Mouse (Mus musculus) kidney, embryonic 14.5 days (tissue): ENCODE results near the gene Col6a4. TPM values are rescaled to one million over a fixed set of nuclear protein-coding genes. Genes with fewer than 3 reads are reported as not detected.

Experiments
- ATAC-seq: fragments of 200-750 bp; cut with Nextera tagmentation; 2 replicates; pipeline ENCODE4 v1.8.0; 2017; ENCODE audit warnings: moderate number of reproducible peaks, mild to moderate bottlenecking, moderate TSS enrichment, moderate library complexity; ENCODE audit not compliant: low FRiP score, low TSS enrichment
- H3K27ac ChIP-seq: fragments of 300-500 bp; sonication (generic); 2 replicates; pipeline ENCODE4 v1.5.1; 2014; ENCODE audit warnings: low read depth, mild to moderate bottlenecking, low read length, moderate library complexity, mixed read lengths
- H3K27me3 ChIP-seq: fragments of 300-500 bp; sonication (generic); 2 replicates; pipeline ENCODE4 v1.6.1; 2014; ENCODE audit warnings: mild to moderate bottlenecking, low read length; ENCODE audit not compliant: control insufficient read depth, insufficient read depth
- H3K36me3 ChIP-seq: fragments of 300-500 bp; sonication (generic); 2 replicates; pipeline ENCODE4 v1.6.1; 2014; ENCODE audit warnings: low read length, mixed read lengths; ENCODE audit not compliant: control insufficient read depth, insufficient read depth
- H3K4me1 ChIP-seq: fragments of 300-500 bp; sonication (generic); 2 replicates; pipeline ENCODE4 v1.6.1; 2014; ENCODE audit warnings: low read length, mixed read lengths; ENCODE audit not compliant: control insufficient read depth, insufficient read depth
- H3K4me2 ChIP-seq: fragments of 300-500 bp; sonication (generic); replicated peaks from 2 replicates; pipeline ENCODE4 v1.6.1; 2014; ENCODE audit warnings: low read depth, mild to moderate bottlenecking, low read length
- H3K4me3 ChIP-seq: fragments of 300-500 bp; sonication (generic); 2 replicates; pipeline ENCODE4 v1.5.1; 2014; ENCODE audit warnings: mild to moderate bottlenecking, low read length
- H3K9ac ChIP-seq: fragments of 300-500 bp; sonication (generic); 2 replicates; pipeline ENCODE4 v1.6.1; 2014; ENCODE audit warnings: low read depth, mild to moderate bottlenecking, low read length, moderate library complexity
- H3K9me3 ChIP-seq: fragments of 300-500 bp; sonication (generic); 2 replicates; pipeline ENCODE4 v1.6.1; 2016; ENCODE audit warnings: low read length; ENCODE audit not compliant: control insufficient read depth
- WGBS: fragments of 180-500 bp; shearing (Covaris S2); extraction: QIAGEN DNeasy Blood & Tissue Kit; methylation state at CpG from one replicate; pipeline ENCODE4 v1.1.7; 2014; 5-methylcytosine and 5-hydroxymethylcytosine counted together
- polyA plus RNA-seq: library from polyadenylated mRNA; unstranded; fragments of >200 nt; fragmentation: Nextera tagmentation; extraction: Ambion mirVana; gene quantifications from 2 replicates; pipeline ENCODE4 v1.2.1, GENCODE M21; 2014

The Col6a4 gene
- polyA plus RNA-seq, 1 experiment from 2014 or later = 0.76 TPM

DNA sequence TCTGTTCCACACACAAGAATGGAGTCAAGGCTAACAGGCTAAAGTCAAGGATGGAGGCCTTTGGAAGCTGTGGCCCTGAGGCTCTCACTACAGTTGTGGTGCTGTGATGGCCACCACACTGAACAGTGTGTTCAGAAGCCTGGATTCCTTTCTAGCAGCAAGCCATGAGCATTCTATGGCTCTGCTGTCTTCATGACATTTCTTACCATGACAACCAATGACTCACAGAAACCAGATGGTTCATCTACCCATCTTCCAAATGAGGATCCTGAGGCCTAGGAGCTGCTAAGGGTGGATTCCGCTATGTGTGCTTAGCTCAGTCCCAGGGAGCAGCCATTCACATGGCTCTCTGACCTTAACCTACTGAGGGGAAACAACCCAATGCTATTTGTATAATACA lies 57.3 kb downstream of the Col6a4 start:
- Histone ChIP-seq H3K27ac (no peak overlapping the region), H3K36me3 (no peaks in the 10 kb centered on the region), H3K4me2 (no peak overlapping the region), H3K4me1 (no peaks in the 10 kb centered on the region), H3K4me3 (no peak overlapping the region), H3K27me3 (no peaks in the 10 kb centered on the region), H3K9ac (no peak overlapping the region), H3K9me3 (no peaks in the 10 kb centered on the region)
- ATAC-seq = no peak
- 89% methylated on average over 1 of the region's 1 CpGs for WGBS

GRCm38 (mm10) chr9:106038865-106039264 lies 57.7 kb downstream of the Col6a4 start:
- Histone ChIP-seq H3K9me3 (no peaks in the 10 kb centered on the region), H3K4me1 (no peaks in the 10 kb centered on the region), H3K9ac (no peak overlapping the region), H3K36me3 (no peaks in the 10 kb centered on the region), H3K4me3 (no peak overlapping the region), H3K4me2 (no peak overlapping the region), H3K27me3 (no peaks in the 10 kb centered on the region), H3K27ac (no peak overlapping the region)
- no peak for ATAC-seq
- WGBS = 2% methylated on average over 4 of the region's 4 CpGs

DNA sequence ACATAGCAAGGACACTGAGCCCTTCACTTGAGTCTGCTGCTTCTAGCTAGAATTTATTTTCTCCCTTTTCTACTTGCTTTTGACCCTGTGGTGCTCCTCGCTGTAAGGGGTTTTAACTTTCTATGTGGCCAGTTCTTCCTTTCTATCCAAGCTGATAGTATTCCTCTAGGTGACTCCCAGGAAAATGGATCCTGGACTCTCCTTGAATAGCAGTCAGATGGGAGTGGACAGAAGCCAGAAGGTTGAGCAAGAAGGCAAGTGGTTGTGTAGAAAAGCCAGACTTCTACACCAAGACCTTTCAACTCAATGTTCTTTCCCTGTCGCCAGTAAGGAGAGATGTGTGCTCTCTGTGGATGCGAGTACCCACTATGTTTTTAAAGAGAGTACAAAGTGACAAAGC lies 80.9 kb downstream of the Col6a4 start:
- no peaks in the 10 kb centered on the region for H3K4me1 ChIP-seq
- WGBS = 87% methylated on average over 3 of the region's 3 CpGs
- no peak for ATAC-seq
- H3K9ac ChIP-seq = no peak overlapping the region
- H3K27ac ChIP-seq = no peak overlapping the region
- no peak overlapping the region for H3K4me2 ChIP-seq
- H3K36me3 ChIP-seq = no peaks in the 10 kb centered on the region
- no peak overlapping the region for H3K4me3 ChIP-seq
- no peaks in the 10 kb centered on the region for H3K9me3 ChIP-seq
- no peaks in the 10 kb centered on the region for H3K27me3 ChIP-seq

- WGBS = 90% methylated on average over 11 of the region's 11 CpGs
- H3K27ac ChIP-seq = no peak overlapping the region
Observed at GRCm38 (mm10) chr9:106013139-106013538, 83.4 kb downstream of the Col6a4 start.

DNA sequence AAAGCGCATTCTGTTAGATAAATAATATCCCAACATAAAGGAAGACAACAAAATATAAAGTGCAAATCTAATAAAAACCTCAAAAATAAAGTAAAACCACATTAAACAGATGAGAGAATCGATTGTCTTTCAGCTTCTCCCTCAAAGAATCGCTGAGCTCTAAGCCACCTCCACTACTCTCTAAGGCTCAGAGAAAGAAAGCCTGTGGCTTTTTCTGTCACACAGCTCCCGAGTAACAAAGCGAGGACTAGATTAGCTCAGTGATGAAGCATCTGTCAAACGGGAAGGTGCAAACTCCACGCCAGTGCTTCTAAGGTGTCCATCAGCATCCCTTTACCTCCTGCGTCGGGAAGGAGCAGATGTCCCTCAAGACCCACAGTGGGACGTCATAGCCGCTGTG lies 98.6 kb downstream of the Col6a4 start:
- Histone ChIP-seq H3K27ac (no peak overlapping the region), H3K36me3 (no peaks in the 10 kb centered on the region), H3K4me3 (no peak overlapping the region), H3K4me1 (no peaks in the 10 kb centered on the region), H3K4me2 (no peak overlapping the region), H3K27me3 (no peaks in the 10 kb centered on the region), H3K9me3 (peaks cover 2% of the 10 kb centered on the region; the same call in 1 of the 2 replicates), H3K9ac (no peak overlapping the region)
- WGBS = 52% methylated on average over 11 of the region's 11 CpGs
- ATAC-seq = no peak

More at GRCm38 (mm10) chr9:106013139-106013538, 83.4 kb downstream of the Col6a4 start:
- H3K27me3 ChIP-seq = no peaks in the 10 kb centered on the region
- H3K9me3 ChIP-seq = no peaks in the 10 kb centered on the region
- H3K4me2 ChIP-seq = no peak overlapping the region
- H3K9ac ChIP-seq = no peak overlapping the region
- no peaks in the 10 kb centered on the region for H3K36me3 ChIP-seq
- ATAC-seq = no peak
- H3K4me1 ChIP-seq = no peaks in the 10 kb centered on the region
- no peak overlapping the region for H3K4me3 ChIP-seq

DNA sequence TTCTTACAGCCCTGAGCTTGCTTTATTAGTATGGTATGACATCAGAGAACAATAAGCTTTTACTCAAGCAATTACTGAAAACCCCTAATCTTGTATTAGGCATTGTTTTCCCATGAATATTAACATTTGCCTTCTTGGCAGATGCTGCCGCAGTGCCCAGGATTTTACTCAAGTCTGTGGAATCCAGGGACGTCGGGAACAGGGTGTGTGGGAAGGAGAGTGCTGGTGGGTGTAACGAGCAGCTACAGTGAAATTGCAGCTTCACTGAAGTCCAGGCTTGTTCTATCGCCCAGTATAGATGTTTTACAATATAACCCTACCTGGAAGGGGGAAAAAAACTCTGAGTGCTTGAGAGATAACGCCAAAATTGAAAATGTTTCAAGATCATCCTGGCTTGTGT lies 104.2 kb downstream of the Col6a4 start:
- Histone ChIP-seq H3K36me3 (no peaks in the 10 kb centered on the region), H3K27me3 (no peaks in the 10 kb centered on the region), H3K4me3 (no peak overlapping the region), H3K4me1 (no peaks in the 10 kb centered on the region), H3K9ac (no peak overlapping the region), H3K4me2 (no peak overlapping the region), H3K9me3 (peaks cover 2% of the 10 kb centered on the region; the same call in 1 of the 2 replicates), H3K27ac (no peak overlapping the region)
- ATAC-seq = no peak
- 79% methylated on average over 6 of the region's 6 CpGs for WGBS

GRCm38 (mm10) chr9:105990099-105990498 lies 106.5 kb downstream of the Col6a4 start:
- H3K27ac ChIP-seq = no peak overlapping the region
- H3K4me2 ChIP-seq = no peak overlapping the region
- H3K4me1 ChIP-seq = no peaks in the 10 kb centered on the region
- no peaks in the 10 kb centered on the region for H3K36me3 ChIP-seq
- WGBS = 33% methylated on average over 6 of the region's 6 CpGs
- H3K9ac ChIP-seq = no peak overlapping the region
- H3K4me3 ChIP-seq = no peak overlapping the region
- ATAC-seq = peak; percentile 40; the same call in 1 of the 2 replicates
- H3K9me3 ChIP-seq = peaks cover under 1% of the 10 kb centered on the region; the same call in 1 of the 2 replicates
- H3K27me3 ChIP-seq = no peaks in the 10 kb centered on the region

DNA sequence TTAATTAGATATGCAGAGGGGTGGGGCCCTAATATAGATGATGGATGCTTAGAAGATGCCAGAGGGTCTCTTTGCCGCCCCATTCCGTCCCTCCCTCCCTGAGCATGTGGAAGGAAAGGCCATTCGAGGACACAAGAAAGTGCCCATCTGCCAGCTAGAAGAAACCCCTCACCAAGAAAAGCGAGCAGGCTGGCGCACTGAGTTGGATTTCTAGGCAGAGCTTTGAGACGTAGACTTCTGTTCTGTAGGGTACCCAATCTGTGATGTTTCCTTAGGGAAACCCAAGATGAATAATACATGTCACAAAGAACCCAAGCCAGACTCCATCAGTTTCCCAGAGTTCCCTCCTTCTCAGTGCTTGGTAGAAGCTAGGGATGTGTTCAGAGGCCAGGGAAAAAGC lies 107.1 kb downstream of the Col6a4 start:
- no peak overlapping the region for H3K4me3 ChIP-seq
- no peaks in the 10 kb centered on the region for H3K27me3 ChIP-seq
- no peak overlapping the region for H3K4me2 ChIP-seq
- WGBS = 91% methylated on average over 6 of the region's 6 CpGs
- H3K9ac ChIP-seq = no peak overlapping the region
- no peak overlapping the region for H3K27ac ChIP-seq
- no peaks in the 10 kb centered on the region for H3K4me1 ChIP-seq
- ATAC-seq = no peak
- no peaks in the 10 kb centered on the region for H3K36me3 ChIP-seq
- no peaks in the 10 kb centered on the region for H3K9me3 ChIP-seq

- H3K9ac ChIP-seq = no peak overlapping the region
- no peak overlapping the region for H3K27ac ChIP-seq
- H3K9me3 ChIP-seq = no peaks in the 10 kb centered on the region
- ATAC-seq = no peak
- no peaks in the 10 kb centered on the region for H3K36me3 ChIP-seq
- H3K27me3 ChIP-seq = no peaks in the 10 kb centered on the region
- H3K4me2 ChIP-seq = no peak overlapping the region
- H3K4me1 ChIP-seq = no peaks in the 10 kb centered on the region
- WGBS = 68% methylated on average over 8 of the region's 8 CpGs
- no peak overlapping the region for H3K4me3 ChIP-seq
Observed at GRCm38 (mm10) chr9:105988096-105988495, 108.5 kb downstream of the Col6a4 start.
